Mouse (Mus musculus) embryo, embryonic 10 days (tissue): ENCODE measurements around the gene Trip11.
"Not testable (repeated sequence)": the region's sequence is repeated elsewhere in the genome, so short reads cannot be mapped to it uniquely, and the experiment has no call there.

Experiments
- DNase-seq: peaks from one replicate; pipeline ENCODE4 v3.0.0-alpha.2; 2015; ENCODE audit warnings: low spot score

The Trip11 gene

GRCm38 (mm10) chr12:101912626-101913490 lies at the start of gene Trip11:
Trip11 (minus strand) TSS chr12:101913267.
- DNase-seq: peak; percentile 94

GRCm38 (mm10) chr12:101958960-101959780 lies 46.1 kb upstream of the Trip11 start:
- DNase-seq: not testable (repeated sequence)

- DNase-seq: no peak
These were observed 45.5 kb upstream of the Trip11 start for GRCm38 (mm10) chr12:101958556-101958955.

- peak; percentile 99 for DNase-seq
These were observed 45.0 kb upstream of the Trip11 start, which contains the start of gene Atxn3 for GRCm38 (mm10) chr12:101957942-101958544. Atxn3 (minus strand) TSS chr12:101958246.

- peak; percentile 24 for DNase-seq
These were observed 44.2 kb upstream of the Trip11 start for GRCm38 (mm10) chr12:101957079-101957941.

GRCm38 (mm10) chr12:101955821-101956220 lies 42.8 kb upstream of the Trip11 start:
- DNase-seq: not testable (repeated sequence)

- no peak for DNase-seq
These were observed 35.7 kb upstream of the Trip11 start for GRCm38 (mm10) chr12:101948801-101949200.

GRCm38 (mm10) chr12:101947986-101948385 lies 34.9 kb upstream of the Trip11 start:
- no peak for DNase-seq

GRCm38 (mm10) chr12:101937572-101937971 lies 24.5 kb upstream of the Trip11 start:
- DNase-seq: no peak

GRCm38 (mm10) chr12:101935223-101935622 lies 22.2 kb upstream of the Trip11 start:
- no peak for DNase-seq

- DNase-seq: no peak
These were observed 15.4 kb upstream of the Trip11 start for GRCm38 (mm10) chr12:101928423-101928822.

- DNase-seq: no peak
These were observed 9.2 kb upstream of the Trip11 start for GRCm38 (mm10) chr12:101922313-101922712.

- no peak for DNase-seq
These were observed 6.8 kb upstream of the Trip11 start for GRCm38 (mm10) chr12:101919847-101920246.

GRCm38 (mm10) chr12:101917165-101917564 lies 4.1 kb upstream of the Trip11 start:
- DNase-seq: no peak

GRCm38 (mm10) chr12:101911346-101911745 lies 1.7 kb downstream of the Trip11 start:
- no peak for DNase-seq

GRCm38 (mm10) chr12:101910360-101910759 lies 2.7 kb downstream of the Trip11 start:
- DNase-seq: no peak

- no peak for DNase-seq
These were observed 7.2 kb downstream of the Trip11 start for GRCm38 (mm10) chr12:101905817-101906216.

- DNase-seq: no peak
These were observed 8.2 kb downstream of the Trip11 start for GRCm38 (mm10) chr12:101904906-101905305.

GRCm38 (mm10) chr12:101904170-101904569 lies 8.9 kb downstream of the Trip11 start:
- no peak for DNase-seq

GRCm38 (mm10) chr12:101899671-101900245 lies 13.3 kb downstream of the Trip11 start:
- no peak for DNase-seq

GRCm38 (mm10) chr12:101898966-101899365 lies 14.1 kb downstream of the Trip11 start:
- no peak for DNase-seq
